Mouse (Mus musculus): ENCODE data around the gene Cmss1.

The Cmss1 gene

DNA sequence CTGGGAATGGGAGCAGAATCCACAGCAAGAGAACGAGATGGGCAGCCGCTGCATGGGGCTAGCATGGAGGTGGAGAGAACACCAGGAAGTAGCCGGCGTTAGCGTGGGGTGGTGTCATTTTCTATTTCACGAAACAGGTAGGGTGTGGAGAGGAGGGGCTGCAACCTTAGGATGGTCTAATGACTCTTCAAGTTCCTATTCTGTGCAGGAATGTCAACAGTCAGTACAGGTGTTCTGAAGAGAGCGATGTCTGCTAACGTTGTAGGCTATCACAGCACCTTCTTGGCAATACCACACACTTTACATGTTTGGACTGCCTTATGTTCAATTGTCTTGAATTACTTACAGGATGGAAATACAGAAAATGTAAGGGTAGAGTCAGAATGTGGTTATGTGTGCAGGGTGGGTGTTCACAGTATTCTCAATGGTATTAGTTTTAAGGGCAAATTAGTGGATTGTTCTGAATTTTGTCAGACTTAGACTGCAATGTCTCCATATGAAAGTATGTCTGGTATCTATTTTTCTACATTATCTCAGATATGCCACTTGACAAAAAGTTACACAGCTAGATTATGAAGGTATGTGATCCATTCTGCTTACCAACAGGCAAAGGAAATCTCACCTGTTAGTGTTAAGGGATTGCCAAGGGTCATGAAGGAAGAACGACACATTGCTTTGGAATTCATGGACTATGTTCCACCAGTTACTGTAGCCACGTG is 311.3 kb downstream of the Cmss1 start:
- no peak for DNase-seq (ENCODE audit: low read depth)

GRCm38 (mm10) chr16:57292765-57293164 is 313.9 kb downstream of the Cmss1 start, which contains the start of gene Tmem30c:
Gene Tmem30c (minus strand): TSS chr16:57292865.
- DNase-seq (ENCODE audit: low read depth): no peak

DNA sequence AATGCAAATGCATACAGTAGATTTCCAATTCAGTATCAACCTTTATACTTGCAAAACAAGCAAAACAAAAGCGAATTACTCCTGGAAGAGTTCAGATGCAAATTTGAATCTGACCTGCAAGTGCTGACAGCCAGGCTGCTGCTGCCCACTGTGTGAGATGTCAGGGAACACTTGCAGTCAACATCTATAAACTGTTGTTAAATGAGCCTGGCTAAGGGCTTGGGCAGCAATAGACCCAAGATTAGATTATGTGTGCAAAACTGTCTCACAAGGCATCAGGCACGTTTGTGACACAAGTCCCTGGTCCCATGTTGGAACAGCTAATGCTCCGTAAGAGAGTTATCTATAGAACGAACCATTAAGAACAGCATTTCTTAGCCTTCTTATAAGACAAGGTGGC is 314.4 kb downstream of the Cmss1 start:
- no peak for DNase-seq (ENCODE audit: low read depth)

GRCm38 (mm10) chr16:57291696-57292095 is 315.0 kb downstream of the Cmss1 start:
- no peak for DNase-seq (ENCODE audit: low read depth)

DNA sequence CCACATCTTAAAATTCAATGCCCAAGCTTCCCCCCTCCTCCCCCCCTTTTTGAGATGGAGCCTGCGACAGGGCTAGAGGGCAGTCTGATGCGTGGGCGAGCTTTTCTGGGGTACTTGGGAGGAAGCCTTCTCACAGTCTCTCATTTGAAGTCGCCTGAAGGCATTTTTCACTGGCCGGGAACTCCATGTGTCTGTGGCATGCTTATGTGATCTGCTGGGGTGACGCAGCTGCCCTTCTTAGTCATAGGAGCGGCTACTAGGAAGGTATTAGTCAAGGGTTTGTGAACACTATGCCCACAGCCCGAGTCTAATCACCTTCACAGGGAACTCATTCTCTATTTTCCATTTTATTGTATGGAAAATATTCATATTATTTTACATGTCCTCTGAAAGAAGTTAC is 325.2 kb downstream of the Cmss1 start:
- peak; percentile 14 for DNase-seq (ENCODE audit: low read depth)

GRCm38 (mm10) chr16:57280221-57281217 is 326.1 kb downstream of the Cmss1 start:
- no peak for DNase-seq (ENCODE audit: low read depth)

DNA sequence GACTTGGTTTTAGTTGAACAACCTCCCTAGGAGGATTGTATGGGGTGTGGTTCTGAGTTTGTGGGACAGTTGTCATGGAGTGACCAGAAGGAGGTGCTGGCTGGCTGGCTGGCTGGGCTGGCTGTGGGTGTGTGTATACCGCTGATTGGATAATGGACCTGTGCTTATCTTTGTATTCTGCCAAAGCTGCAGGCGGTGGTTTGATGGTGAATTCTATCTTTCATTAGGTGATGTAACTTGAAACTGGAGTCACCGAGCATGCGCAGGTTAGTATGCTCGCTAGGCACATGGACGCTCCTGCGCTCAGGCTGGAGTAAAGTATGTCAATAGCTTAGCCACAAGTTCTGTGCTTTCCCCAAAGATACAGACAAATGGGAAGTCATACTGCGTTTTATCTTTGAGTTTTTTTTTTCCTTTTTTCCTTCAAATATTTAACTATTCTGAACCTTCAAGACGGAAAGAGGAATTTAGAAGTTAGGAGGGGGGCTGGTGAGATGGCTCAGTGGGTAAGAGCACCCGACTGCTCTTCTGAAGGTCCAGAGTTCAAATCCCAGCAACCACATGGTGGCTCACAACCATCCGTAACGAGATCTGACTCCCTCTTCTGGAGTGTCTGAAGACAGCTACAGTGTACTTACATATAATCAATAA is 327.6 kb downstream of the Cmss1 start:
- no peak for DNase-seq (ENCODE audit: low read depth)

DNA sequence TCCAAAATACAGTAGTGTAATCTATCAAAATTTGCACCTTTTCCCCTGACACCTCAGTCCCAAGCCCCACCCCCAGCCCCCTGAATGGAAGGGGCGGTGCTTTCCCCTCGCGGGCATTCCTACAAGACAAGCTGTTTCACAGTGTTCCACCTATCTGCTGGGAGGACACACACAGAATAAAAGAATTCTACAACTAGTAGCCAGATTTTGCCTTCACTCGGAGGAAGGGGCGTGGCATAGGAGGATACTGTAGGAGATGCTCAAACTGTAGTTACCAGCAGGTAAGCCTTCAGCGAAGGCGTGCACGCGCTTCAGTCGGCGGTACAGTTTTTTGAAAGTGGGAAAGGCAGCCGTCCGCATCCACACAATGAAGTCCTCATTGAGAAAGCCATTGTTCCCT is 336.9 kb downstream of the Cmss1 start:
- DNase-seq (ENCODE audit: low read depth): no peak

GRCm38 (mm10) chr16:57268058-57268841 is 338.4 kb downstream of the Cmss1 start:
- peak; percentile 30 for DNase-seq (ENCODE audit: low read depth)

DNA sequence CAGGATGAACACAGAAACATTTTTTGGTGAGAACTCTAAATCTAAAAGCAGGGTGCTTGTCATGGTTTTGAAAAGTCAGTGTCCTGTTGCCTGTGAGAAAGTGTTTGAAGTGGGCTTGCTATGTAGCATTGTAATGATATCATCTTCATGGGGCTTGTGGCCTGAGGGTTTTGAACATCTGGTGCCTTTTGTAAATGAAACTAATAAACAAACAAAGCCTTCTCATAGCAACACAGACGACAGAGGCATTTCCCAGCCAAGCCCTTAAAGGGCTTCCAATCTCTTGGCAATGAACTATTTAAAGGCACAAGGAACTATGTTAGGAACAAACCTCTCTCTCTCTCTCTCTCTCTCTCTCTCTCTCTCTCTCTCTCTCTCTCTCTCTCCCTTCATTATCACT is 339.6 kb downstream of the Cmss1 start:
- peak; percentile 46 for DNase-seq (ENCODE audit: low read depth)

GRCm38 (mm10) chr16:57260152-57260551 is 346.5 kb downstream of the Cmss1 start:
- DNase-seq (ENCODE audit: low read depth): no peak

DNA sequence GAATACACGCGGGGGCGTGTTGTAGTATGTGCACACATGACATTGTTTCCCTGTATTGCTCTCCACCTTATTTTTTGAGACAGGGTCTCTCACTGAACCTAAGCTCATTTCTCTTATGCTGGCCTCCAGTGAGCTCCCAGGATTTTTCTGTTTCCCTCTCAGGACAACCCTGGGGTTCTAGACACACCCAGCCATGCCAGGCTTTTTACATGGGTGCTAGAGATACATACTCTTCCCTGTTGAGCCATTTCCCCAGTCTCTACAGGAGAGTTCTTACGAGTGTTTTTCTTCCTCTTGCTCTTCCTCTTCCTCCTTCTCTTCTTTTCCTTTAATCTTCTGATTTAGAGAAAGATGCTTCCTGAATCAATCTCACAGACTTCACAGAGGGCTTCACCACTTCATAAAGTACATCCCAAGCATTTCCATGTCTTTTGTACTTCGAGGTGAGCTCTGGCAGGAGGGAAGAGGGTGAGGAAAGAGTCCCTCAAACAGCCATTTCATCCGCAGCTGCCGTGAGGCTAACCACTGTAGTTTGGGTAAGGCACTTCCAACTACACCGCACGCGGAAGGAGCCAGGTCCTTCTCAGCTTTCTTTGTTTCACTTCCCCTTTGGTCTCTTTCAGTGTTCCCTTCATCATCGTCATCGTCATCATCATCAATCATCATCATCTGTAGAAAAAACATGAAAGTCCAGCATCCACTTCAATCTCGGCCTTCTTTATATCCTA is 347.1 kb downstream of the Cmss1 start:
- no peak for DNase-seq (ENCODE audit: low read depth)
